Mouse (Mus musculus) kidney, embryonic 14.5 days (tissue): ENCODE data around the gene Ms4a1. TPM values are rescaled to one million over a fixed set of nuclear protein-coding genes. Genes with fewer than 3 reads are reported as not detected.
"Not testable (repeated sequence)": the region's sequence is repeated elsewhere in the genome, so short reads cannot be mapped to it uniquely, and the experiment has no call there.

Source experiments
- ATAC-seq: fragments of 200-750 bp; cut with Nextera tagmentation; 2 replicates; pipeline ENCODE4 v1.8.0; 2017; ENCODE audit warnings: moderate number of reproducible peaks, mild to moderate bottlenecking, moderate TSS enrichment, moderate library complexity; ENCODE audit not compliant: low FRiP score, low TSS enrichment
- H3K27ac ChIP-seq: fragments of 300-500 bp; sonication (generic); 2 replicates; pipeline ENCODE4 v1.5.1; 2014; ENCODE audit warnings: low read depth, mild to moderate bottlenecking, low read length, moderate library complexity, mixed read lengths
- H3K27me3 ChIP-seq: fragments of 300-500 bp; sonication (generic); 2 replicates; pipeline ENCODE4 v1.6.1; 2014; ENCODE audit warnings: mild to moderate bottlenecking, low read length; ENCODE audit not compliant: control insufficient read depth, insufficient read depth
- H3K36me3 ChIP-seq: fragments of 300-500 bp; sonication (generic); 2 replicates; pipeline ENCODE4 v1.6.1; 2014; ENCODE audit warnings: low read length, mixed read lengths; ENCODE audit not compliant: control insufficient read depth, insufficient read depth
- H3K4me1 ChIP-seq: fragments of 300-500 bp; sonication (generic); 2 replicates; pipeline ENCODE4 v1.6.1; 2014; ENCODE audit warnings: low read length, mixed read lengths; ENCODE audit not compliant: control insufficient read depth, insufficient read depth
- H3K4me2 ChIP-seq: fragments of 300-500 bp; sonication (generic); replicated peaks from 2 replicates; pipeline ENCODE4 v1.6.1; 2014; ENCODE audit warnings: low read depth, mild to moderate bottlenecking, low read length
- H3K4me3 ChIP-seq: fragments of 300-500 bp; sonication (generic); 2 replicates; pipeline ENCODE4 v1.5.1; 2014; ENCODE audit warnings: mild to moderate bottlenecking, low read length
- H3K9ac ChIP-seq: fragments of 300-500 bp; sonication (generic); 2 replicates; pipeline ENCODE4 v1.6.1; 2014; ENCODE audit warnings: low read depth, mild to moderate bottlenecking, low read length, moderate library complexity
- H3K9me3 ChIP-seq: fragments of 300-500 bp; sonication (generic); 2 replicates; pipeline ENCODE4 v1.6.1; 2016; ENCODE audit warnings: low read length; ENCODE audit not compliant: control insufficient read depth
- WGBS: fragments of 180-500 bp; shearing (Covaris S2); extraction: QIAGEN DNeasy Blood & Tissue Kit; methylation state at CpG from one replicate; pipeline ENCODE4 v1.1.7; 2014; 5-methylcytosine and 5-hydroxymethylcytosine counted together
- polyA plus RNA-seq: library from polyadenylated mRNA; unstranded; fragments of >200 nt; fragmentation: Nextera tagmentation; extraction: Ambion mirVana; gene quantifications from 2 replicates; pipeline ENCODE4 v1.2.1, GENCODE M21; 2014

The Ms4a1 gene
- polyA plus RNA-seq, 1 experiment from 2014 or later = not detected

DNA sequence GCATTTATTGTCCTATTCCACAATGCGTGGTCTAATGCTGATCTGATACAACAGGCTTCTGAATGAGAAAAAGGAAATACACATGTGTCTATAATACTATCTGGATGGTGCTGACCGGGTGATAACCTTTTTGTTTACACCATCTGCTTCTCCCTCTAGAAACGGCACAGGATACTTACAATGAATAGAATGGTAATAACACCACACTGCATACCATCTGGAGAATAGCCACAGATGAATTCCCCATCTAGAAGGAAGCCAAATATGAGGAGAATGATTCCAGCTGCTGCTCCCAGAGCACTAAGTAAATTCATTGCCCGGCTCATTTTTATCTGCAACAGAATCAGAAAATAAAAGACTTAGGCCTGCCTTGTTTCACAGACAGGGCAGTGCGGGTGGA is 10.4 kb upstream of the Ms4a1 start:
- H3K4me3 ChIP-seq = no peak overlapping the region
- no peaks in the 10 kb centered on the region for H3K4me1 ChIP-seq
- no peak for ATAC-seq
- 73% methylated on average over 5 of the region's 5 CpGs for WGBS
- H3K4me2 ChIP-seq = no peak overlapping the region
- H3K27ac ChIP-seq = no peak overlapping the region
- H3K9ac ChIP-seq = no peak overlapping the region
- no peaks in the 10 kb centered on the region for H3K27me3 ChIP-seq
- no peaks in the 10 kb centered on the region for H3K9me3 ChIP-seq
- no peaks in the 10 kb centered on the region for H3K36me3 ChIP-seq

GRCm38 (mm10) chr19:11266956-11267355 is 915 bp upstream of the Ms4a1 start:
- H3K9me3 ChIP-seq = no peaks in the 10 kb centered on the region

GRCm38 (mm10) chr19:11264602-11265185 is 1.3 kb downstream of the Ms4a1 start:
- Histone ChIP-seq H3K4me3 (no peak overlapping the region), H3K36me3 (no peaks in the 10 kb centered on the region), H3K9ac (no peak overlapping the region), H3K27me3 (no peaks in the 10 kb centered on the region), H3K4me1 (no peaks in the 10 kb centered on the region), H3K9me3 (no peaks in the 10 kb centered on the region), H3K27ac (no peak overlapping the region), H3K4me2 (no peak overlapping the region)
- ATAC-seq = no peak
- WGBS = 87% methylated on average over 9 of the region's 9 CpGs

More at GRCm38 (mm10) chr19:11266956-11267355, 915 bp upstream of the Ms4a1 start:
- H3K9ac ChIP-seq = no peak overlapping the region
- WGBS = 78% methylated on average over 4 of the region's 4 CpGs
- no peak overlapping the region for H3K4me3 ChIP-seq
- H3K36me3 ChIP-seq = no peaks in the 10 kb centered on the region
- no peak overlapping the region for H3K27ac ChIP-seq
- H3K4me1 ChIP-seq = no peaks in the 10 kb centered on the region
- no peak for ATAC-seq
- H3K4me2 ChIP-seq = no peak overlapping the region
- no peaks in the 10 kb centered on the region for H3K27me3 ChIP-seq

- Histone ChIP-seq H3K9ac (no peak overlapping the region), H3K27me3 (no peaks in the 10 kb centered on the region), H3K9me3 (no peaks in the 10 kb centered on the region), H3K4me2 (no peak overlapping the region), H3K4me3 (no peak overlapping the region), H3K36me3 (no peaks in the 10 kb centered on the region), H3K27ac (no peak overlapping the region), H3K4me1 (no peaks in the 10 kb centered on the region)
- 81% methylated on average over 3 of the region's 3 CpGs for WGBS
- ATAC-seq = no peak
Measured at GRCm38 (mm10) chr19:11263549-11263948, 2.5 kb downstream of the Ms4a1 start.

DNA sequence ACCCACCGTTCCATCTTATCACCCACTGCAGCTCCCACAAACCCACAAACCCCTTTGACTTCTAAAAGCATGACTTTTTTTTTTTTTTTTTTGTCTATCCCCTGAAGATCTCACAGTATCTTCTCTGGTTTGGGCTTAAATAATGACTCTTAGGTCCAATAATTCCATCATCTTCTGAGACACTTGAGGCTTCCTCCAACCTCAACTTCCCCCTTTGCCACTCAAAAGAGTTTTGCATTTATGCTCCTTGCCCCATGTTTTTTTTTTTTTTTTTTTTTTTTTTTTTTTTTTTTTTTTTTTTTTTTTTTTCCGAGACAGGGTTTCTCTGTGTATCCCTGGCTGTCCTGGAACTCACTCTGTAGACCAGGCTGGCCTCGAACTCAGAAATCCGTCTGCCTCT is 3.1 kb downstream of the Ms4a1 start:
- not testable (repeated sequence) for H3K27me3 ChIP-seq, H3K4me3 ChIP-seq, H3K4me2 ChIP-seq, H3K27ac ChIP-seq, ATAC-seq, H3K9ac ChIP-seq, H3K36me3 ChIP-seq, H3K4me1 ChIP-seq, H3K9me3 ChIP-seq
- WGBS = 78% methylated on average over 4 of the region's 4 CpGs

GRCm38 (mm10) chr19:11261522-11261921 is 4.5 kb downstream of the Ms4a1 start:
- WGBS = 90% methylated on average over 2 of the region's 2 CpGs
- H3K27ac ChIP-seq = no peak overlapping the region
- H3K4me1 ChIP-seq = no peaks in the 10 kb centered on the region
- H3K9ac ChIP-seq = no peak overlapping the region
- no peaks in the 10 kb centered on the region for H3K9me3 ChIP-seq
- H3K4me2 ChIP-seq = no peak overlapping the region
- no peaks in the 10 kb centered on the region for H3K36me3 ChIP-seq
- no peak for ATAC-seq
- H3K27me3 ChIP-seq = no peaks in the 10 kb centered on the region
- no peak overlapping the region for H3K4me3 ChIP-seq

DNA sequence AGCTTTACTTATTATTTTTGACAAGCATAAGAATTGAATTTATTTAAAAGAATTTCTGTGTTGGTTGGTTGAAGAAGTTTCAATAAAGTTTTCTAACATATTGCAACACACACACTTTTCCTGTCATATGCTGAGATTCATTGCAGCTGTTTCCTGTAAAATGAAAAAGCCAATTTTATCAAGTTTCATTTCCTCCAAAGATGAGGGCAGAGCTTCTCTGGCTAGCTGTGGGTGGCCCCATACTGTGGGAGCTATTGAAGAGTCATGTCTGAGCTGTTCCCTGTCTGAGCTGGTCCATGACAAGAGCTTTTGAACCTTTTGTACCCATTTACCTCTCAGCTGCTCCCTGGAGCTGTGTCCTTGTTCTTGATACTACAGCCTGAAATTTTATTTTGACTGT is 21.8 kb downstream of the Ms4a1 start:
- H3K4me3 ChIP-seq = no peak overlapping the region
- H3K27me3 ChIP-seq = no peaks in the 10 kb centered on the region
- ATAC-seq = no peak
- H3K4me1 ChIP-seq = no peaks in the 10 kb centered on the region
- no peaks in the 10 kb centered on the region for H3K9me3 ChIP-seq
- H3K9ac ChIP-seq = no peak overlapping the region
- no peak overlapping the region for H3K4me2 ChIP-seq
- H3K36me3 ChIP-seq = no peaks in the 10 kb centered on the region
- H3K27ac ChIP-seq = no peak overlapping the region

- Histone ChIP-seq H3K4me2 (no peak overlapping the region), H3K27me3 (no peaks in the 10 kb centered on the region), H3K36me3 (no peaks in the 10 kb centered on the region), H3K27ac (no peak overlapping the region), H3K4me1 (no peaks in the 10 kb centered on the region), H3K9ac (no peak overlapping the region), H3K4me3 (no peak overlapping the region), H3K9me3 (no peaks in the 10 kb centered on the region)
- no peak for ATAC-seq
- 65% methylated on average over 5 of the region's 5 CpGs for WGBS
Measured at GRCm38 (mm10) chr19:11242560-11242959, 23.5 kb downstream of the Ms4a1 start.

- Histone ChIP-seq H3K4me1 (no peaks in the 10 kb centered on the region), H3K27ac (no peak overlapping the region), H3K36me3 (no peaks in the 10 kb centered on the region), H3K9ac (no peak overlapping the region), H3K9me3 (no peaks in the 10 kb centered on the region), H3K4me2 (no peak overlapping the region), H3K4me3 (no peak overlapping the region), H3K27me3 (no peaks in the 10 kb centered on the region)
- ATAC-seq = no peak
Measured at GRCm38 (mm10) chr19:11235820-11236219, 30.2 kb downstream of the Ms4a1 start.
